Mouse (Mus musculus) hindbrain, postnatal 0 days (tissue): ENCODE measurements around the gene Celf2. TPM values are rescaled to one million over a fixed set of nuclear protein-coding genes. Genes with fewer than 3 reads are reported as not detected.

Experiments
- ATAC-seq: fragments of 200-750 bp; cut with Nextera tagmentation; 2 replicates; pipeline ENCODE4 v1.8.0; 2017; ENCODE audit warnings: mild to moderate bottlenecking, moderate TSS enrichment, moderate library complexity
- DNase-seq: peaks from one replicate; pipeline ENCODE4 v3.0.0-alpha.2; 2015; ENCODE audit warnings: low spot score
- H3K27ac ChIP-seq: fragments of 300-500 bp; sonication (generic); 2 replicates; pipeline ENCODE4 v1.5.1; 2014; ENCODE audit warnings: mild to moderate bottlenecking
- H3K27me3 ChIP-seq: fragments of 300-500 bp; sonication (generic); 2 replicates; pipeline ENCODE4 v1.6.1; 2014; ENCODE audit warnings: low read length, mixed read lengths; ENCODE audit not compliant: insufficient read depth
- H3K36me3 ChIP-seq: fragments of 300-500 bp; sonication (generic); 2 replicates; pipeline ENCODE4 v1.6.1; 2014; ENCODE audit warnings: low read length, mixed read lengths; ENCODE audit not compliant: insufficient read depth
- H3K4me1 ChIP-seq: fragments of 300-500 bp; sonication (generic); 2 replicates; pipeline ENCODE4 v1.6.1; 2014; ENCODE audit warnings: antibody characterized with exemption, low read length, mixed read lengths; ENCODE audit not compliant: insufficient read depth
- H3K4me2 ChIP-seq: fragments of 300-500 bp; sonication (generic); 2 replicates; pipeline ENCODE4 v1.6.1; 2014; ENCODE audit warnings: low read depth, mild to moderate bottlenecking, low read length, moderate library complexity, mixed read lengths
- H3K4me3 ChIP-seq: fragments of 300-500 bp; sonication (generic); 2 replicates; pipeline ENCODE4 v1.5.1; 2014; ENCODE audit warnings: low read length
- H3K9ac ChIP-seq: fragments of 300-500 bp; sonication (generic); replicated peaks from 2 replicates; pipeline ENCODE4 v1.6.1; 2014; ENCODE audit warnings: mild to moderate bottlenecking, low read length, moderate library complexity, mixed read lengths
- H3K9me3 ChIP-seq: fragments of 300-500 bp; sonication (generic); 2 replicates; pipeline ENCODE4 v1.6.1; 2016; ENCODE audit warnings: low read length, mixed read lengths
- CTCF ChIP-seq: IDR thresholded peaks from 2 replicates; pipeline ENCODE4 v1.5.1; 2016; ENCODE audit warnings: antibody characterized with exemption, control low read depth, low read depth
- WGBS: fragments of 180-500 bp; shearing (Covaris S2); extraction: QIAGEN DNeasy Blood & Tissue Kit; methylation state at CpG from one replicate; pipeline ENCODE4 v1.1.7; 2014; 5-methylcytosine and 5-hydroxymethylcytosine counted together
- polyA plus RNA-seq: library from polyadenylated mRNA; unstranded; fragments of >200 nt; fragmentation: Nextera tagmentation; extraction: Ambion mirVana; gene quantifications from 2 replicates; pipeline ENCODE4 v1.2.1, GENCODE M21; 2015
- total RNA-seq: library from RNA; depleted of rRNA; stranded (reverse); fragments of >200 nt; gene quantifications from 2 replicates; pipeline ENCODE4 v1.2.3, GENCODE M21; 2014

Gene Celf2
- total and polyA plus RNA-seq, 2 experiments from 2014 or later = 110 to 160 TPM

- no peak overlapping the region for H3K9ac ChIP-seq
- DNase-seq = no peak
Observed at GRCm38 (mm10) chr2:6850102-6850644, 659.2 kb downstream of the Celf2 start.

GRCm38 (mm10) chr2:6849388-6849787, 660.0 kb downstream of the Celf2 start:
- H3K4me1 ChIP-seq = no peaks in the 10 kb centered on the region
- ATAC-seq (no peak), DNase-seq (no peak)
- H3K4me2 ChIP-seq = no peak overlapping the region
- WGBS = 38% methylated on average over 3 of the region's 3 CpGs
- TF ChIP-seq CTCF = peak; percentile 44
- no peaks in the 10 kb centered on the region for H3K9me3 ChIP-seq
- no peak overlapping the region for H3K4me3 ChIP-seq
- H3K9ac ChIP-seq = no peak overlapping the region
- H3K27me3 ChIP-seq = no peaks in the 10 kb centered on the region
- H3K27ac ChIP-seq = no peak overlapping the region
- no peaks in the 10 kb centered on the region for H3K36me3 ChIP-seq

More at GRCm38 (mm10) chr2:6850102-6850644, 659.2 kb downstream of the Celf2 start:
- no peak for ATAC-seq
- 24% methylated on average over 2 of the region's 2 CpGs for WGBS
- Histone ChIP-seq H3K9me3 (no peaks in the 10 kb centered on the region), H3K27ac (no peak overlapping the region), H3K4me3 (no peak overlapping the region), H3K36me3 (no peaks in the 10 kb centered on the region), H3K27me3 (no peaks in the 10 kb centered on the region), H3K4me1 (no peaks in the 10 kb centered on the region), H3K4me2 (no peak overlapping the region)
- no peak for TF ChIP-seq CTCF

GRCm38 (mm10) chr2:6830021-6830420, 679.3 kb downstream of the Celf2 start:
- ATAC-seq = no peak
- no peak overlapping the region for H3K4me3 ChIP-seq
- no peak overlapping the region for H3K27ac ChIP-seq
- DNase-seq = no peak
- H3K9me3 ChIP-seq = no peaks in the 10 kb centered on the region
- H3K9ac ChIP-seq = no peak overlapping the region
- no peak overlapping the region for H3K4me2 ChIP-seq
- peaks cover 13% of the 10 kb centered on the region; the same call in 1 of the 2 replicates for H3K4me1 ChIP-seq
- no peaks in the 10 kb centered on the region for H3K36me3 ChIP-seq
- H3K27me3 ChIP-seq = no peaks in the 10 kb centered on the region
- WGBS = 81% methylated on average over 6 of the region's 6 CpGs
- TF ChIP-seq CTCF = no peak

GRCm38 (mm10) chr2:6827583-6827982, 681.8 kb downstream of the Celf2 start:
- Histone ChIP-seq H3K4me3 (no peak overlapping the region), H3K36me3 (no peaks in the 10 kb centered on the region), H3K4me1 (peaks cover 13% of the 10 kb centered on the region; the same call in 1 of the 2 replicates), H3K27ac (no peak overlapping the region), H3K9me3 (no peaks in the 10 kb centered on the region), H3K27me3 (no peaks in the 10 kb centered on the region), H3K9ac (no peak overlapping the region), H3K4me2 (no peak overlapping the region)
- DNase-seq (peak; percentile 15), ATAC-seq (peak; percentile 49; the same call in 1 of the 2 replicates)
- TF ChIP-seq CTCF = no peak
- 27% methylated on average over 2 of the region's 2 CpGs for WGBS

- Histone ChIP-seq H3K4me3 (no peak overlapping the region), H3K27ac (no peak overlapping the region), H3K4me1 (peaks cover 19% of the 10 kb centered on the region; the same call in 1 of the 2 replicates), H3K36me3 (no peaks in the 10 kb centered on the region), H3K4me2 (no peak overlapping the region), H3K27me3 (no peaks in the 10 kb centered on the region), H3K9ac (no peak overlapping the region), H3K9me3 (no peaks in the 10 kb centered on the region)
- no peak for TF ChIP-seq CTCF
- no peak for DNase-seq
- WGBS = 65% methylated on average over 1 of the region's 1 CpGs
- ATAC-seq = no peak
Observed at GRCm38 (mm10) chr2:6823021-6823420, 686.3 kb downstream of the Celf2 start.

- no peak overlapping the region for H3K4me3 ChIP-seq
- WGBS = 54% methylated on average over 2 of the region's 2 CpGs
- no peaks in the 10 kb centered on the region for H3K9me3 ChIP-seq
- H3K36me3 ChIP-seq = no peaks in the 10 kb centered on the region
- no peak overlapping the region for H3K9ac ChIP-seq
- DNase-seq (no peak), ATAC-seq (no peak)
- H3K4me1 ChIP-seq = 0 out of 2 replicates have a peak, but pooled peaks cover 11% of the 10 kb centered on the region
- H3K27me3 ChIP-seq = no peaks in the 10 kb centered on the region
- H3K27ac ChIP-seq = no peak overlapping the region
- TF ChIP-seq CTCF = no peak
- no peak overlapping the region for H3K4me2 ChIP-seq
Observed at GRCm38 (mm10) chr2:6821593-6821992, 687.8 kb downstream of the Celf2 start.

GRCm38 (mm10) chr2:6815281-6815680, 694.1 kb downstream of the Celf2 start:
- H3K27me3 ChIP-seq = no peaks in the 10 kb centered on the region
- ATAC-seq (no peak), DNase-seq (no peak)
- WGBS = 74% methylated on average over 2 of the region's 2 CpGs
- H3K27ac ChIP-seq = no peak overlapping the region
- no peak overlapping the region for H3K9ac ChIP-seq
- 0 out of 2 replicates have a peak, but pooled peaks cover 6% of the 10 kb centered on the region for H3K4me1 ChIP-seq
- no peak overlapping the region for H3K4me3 ChIP-seq
- no peaks in the 10 kb centered on the region for H3K36me3 ChIP-seq
- H3K9me3 ChIP-seq = no peaks in the 10 kb centered on the region
- TF ChIP-seq CTCF = no peak
- H3K4me2 ChIP-seq = no peak overlapping the region
